Mouse (Mus musculus): ENCODE measurements around the gene Actn2.

DNA sequence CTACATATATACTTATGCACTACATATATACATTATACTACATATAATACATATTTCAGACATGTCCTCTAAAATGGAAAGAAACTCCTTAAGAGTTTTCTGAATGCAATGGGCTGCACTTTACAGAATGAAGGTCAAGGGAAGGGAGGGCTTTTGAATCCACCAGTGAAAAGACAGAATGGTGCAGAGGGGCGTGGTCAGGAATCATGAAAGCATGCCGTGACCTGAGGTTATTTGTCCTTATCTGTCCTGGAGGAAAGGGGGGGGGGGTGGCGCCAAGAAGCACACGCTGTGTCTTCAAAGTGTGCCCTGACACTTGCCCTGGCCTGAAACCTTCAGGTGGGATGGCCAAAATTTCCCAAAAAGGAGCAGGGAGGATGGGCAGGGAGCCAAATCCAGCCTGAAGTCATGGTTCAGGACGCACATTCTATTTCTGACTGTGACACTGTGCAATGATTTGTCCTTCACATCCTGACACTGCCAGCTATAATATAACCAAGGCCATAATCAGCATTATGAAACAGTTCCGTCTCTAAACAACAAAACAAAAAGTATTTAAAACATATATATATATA, 23.3 kb downstream of the Actn2 start:
- TF ChIP-seq GATA1 (IDR thresholded peaks at IDR 0.05; ENCODE audit: low read length) (no peak), TAL1 (IDR thresholded peaks at IDR 0.05; ENCODE audit: low read length) (no peak)

Measured in erythroblast, embryonic 14.5 days (primary cell).